Mouse (Mus musculus): ENCODE results near the gene Qdpr. TPM values are rescaled to one million over a fixed set of nuclear protein-coding genes. Genes with fewer than 3 reads are reported as not detected.

Gene Qdpr
- polyA plus RNA-seq, 1 experiment from 2014 or later: 126 TPM

DNA sequence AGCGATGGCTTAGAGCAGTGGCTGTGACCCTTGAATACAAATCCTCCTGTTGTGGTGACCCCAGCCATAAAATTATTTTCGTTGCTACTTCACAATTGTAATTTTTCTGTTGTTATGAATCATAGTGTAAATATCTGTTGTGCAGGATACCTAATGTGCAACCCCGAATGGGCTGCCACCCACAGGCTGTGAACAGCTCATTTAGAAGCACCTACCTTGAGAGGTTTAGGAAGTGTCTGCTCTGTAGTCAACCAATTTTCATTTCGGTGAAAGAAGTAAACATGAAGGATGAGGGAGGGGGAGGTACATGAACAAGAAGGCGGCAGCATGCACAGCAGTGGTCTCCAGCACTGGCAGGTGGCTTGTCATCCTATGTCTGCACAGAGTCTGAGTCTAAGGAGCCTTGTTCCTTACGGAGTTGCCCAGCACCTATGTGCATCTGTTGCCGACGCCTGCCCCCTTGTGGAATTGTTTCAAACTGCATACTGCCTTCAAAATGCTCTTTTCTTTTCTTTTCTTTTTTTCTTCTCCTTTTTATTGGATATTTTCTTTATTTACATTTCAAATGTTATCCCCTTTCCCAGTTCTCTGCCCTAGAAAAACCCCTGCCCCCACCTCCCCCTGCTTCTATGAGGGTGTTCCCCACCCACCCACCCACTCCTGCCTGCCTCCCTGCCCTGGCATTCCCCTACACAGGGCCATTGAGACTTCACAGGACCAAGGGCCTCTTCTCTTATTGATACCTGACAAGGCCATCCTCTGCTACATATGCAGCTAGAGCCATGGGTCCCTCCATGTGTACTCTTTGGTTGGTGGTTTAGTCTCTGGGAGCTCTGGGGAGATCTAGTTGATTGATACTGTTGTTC is 25.8 kb downstream of the Qdpr start:
- no peaks in the 10 kb centered on the region for H3K36me3 ChIP-seq
- no peaks in the 10 kb centered on the region for H3K27me3 ChIP-seq
- H3K9ac ChIP-seq: no peak overlapping the region
- no peak overlapping the region for H3K4me3 ChIP-seq (replicated peaks)
- no peak overlapping the region for H3K4me2 ChIP-seq (replicated peaks)
- H3K9me3 ChIP-seq (replicated peaks): no peaks in the 10 kb centered on the region
- no peak overlapping the region for H3K27ac ChIP-seq (replicated peaks)
- WGBS: 41% methylated on average over 8 of the region's 8 CpGs
- no peaks in the 10 kb centered on the region for H3K4me1 ChIP-seq
- ATAC-seq (ENCODE audit: insufficient number of reproducible peaks, low FRiP score, low TSS enrichment, low read depth): no peak

GRCm38 (mm10) chr5:45421881-45422844 is 27.9 kb downstream of the Qdpr start:
- H3K9me3 ChIP-seq (replicated peaks): no peaks in the 10 kb centered on the region
- H3K4me1 ChIP-seq: no peaks in the 10 kb centered on the region
- no peaks in the 10 kb centered on the region for H3K27me3 ChIP-seq
- no peak overlapping the region for H3K4me3 ChIP-seq (replicated peaks)
- ATAC-seq (ENCODE audit: insufficient number of reproducible peaks, low FRiP score, low TSS enrichment, low read depth): no peak
- 56% methylated on average over 12 of the region's 12 CpGs for WGBS
- H3K4me2 ChIP-seq (replicated peaks): no peak overlapping the region
- H3K9ac ChIP-seq: no peak overlapping the region
- no peaks in the 10 kb centered on the region for H3K36me3 ChIP-seq
- no peak overlapping the region for H3K27ac ChIP-seq (replicated peaks)

DNA sequence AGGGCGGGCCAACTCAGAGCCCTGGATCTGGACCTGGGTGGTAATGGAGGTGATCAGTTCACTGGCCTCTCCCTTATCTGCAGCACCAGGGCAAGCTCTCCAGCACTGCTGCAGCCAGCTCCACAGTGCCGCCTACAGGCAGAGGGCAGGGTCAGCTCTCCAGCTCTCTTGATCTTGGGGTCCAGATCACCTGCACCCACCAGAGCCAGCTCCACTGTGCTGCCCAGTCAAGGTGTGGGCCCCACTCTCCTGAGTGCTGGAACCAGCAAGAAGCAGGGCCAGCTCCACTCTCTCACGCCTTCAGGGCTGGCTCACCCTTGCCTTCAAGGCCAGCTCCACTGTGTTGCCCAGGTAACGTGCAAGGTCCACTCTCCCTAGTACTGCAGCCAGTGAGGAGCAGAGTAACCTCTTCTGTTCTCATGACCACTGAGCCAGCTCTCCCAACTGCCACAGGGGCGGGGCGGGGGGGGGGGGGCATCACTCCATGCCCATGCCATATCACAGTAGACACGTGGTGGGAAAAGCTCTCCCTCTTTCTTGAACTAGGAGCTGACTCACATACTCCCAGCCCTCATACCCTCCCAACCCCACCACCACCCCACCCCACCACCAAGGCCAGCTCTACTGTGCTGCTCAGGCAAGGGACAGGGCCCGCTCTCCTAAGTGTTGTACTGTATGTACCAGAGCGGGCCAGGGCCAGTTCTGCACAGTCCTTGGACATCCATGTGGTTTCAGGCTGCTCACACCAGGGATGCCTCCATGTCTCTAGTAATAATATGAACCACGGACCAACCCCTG is 30.0 kb downstream of the Qdpr start:
- no peak overlapping the region for H3K9ac ChIP-seq
- H3K4me2 ChIP-seq (replicated peaks): no peak overlapping the region
- H3K4me1 ChIP-seq: no peaks in the 10 kb centered on the region
- ATAC-seq (ENCODE audit: insufficient number of reproducible peaks, low FRiP score, low TSS enrichment, low read depth): no peak; the same call in 1 of the 2 replicates
- no peaks in the 10 kb centered on the region for H3K9me3 ChIP-seq (replicated peaks)
- H3K27me3 ChIP-seq: no peaks in the 10 kb centered on the region
- 74% methylated on average over 10 of the region's 10 CpGs for WGBS
- no peak overlapping the region for H3K27ac ChIP-seq (replicated peaks)
- H3K36me3 ChIP-seq: no peaks in the 10 kb centered on the region
- H3K4me3 ChIP-seq (replicated peaks): no peak overlapping the region

DNA sequence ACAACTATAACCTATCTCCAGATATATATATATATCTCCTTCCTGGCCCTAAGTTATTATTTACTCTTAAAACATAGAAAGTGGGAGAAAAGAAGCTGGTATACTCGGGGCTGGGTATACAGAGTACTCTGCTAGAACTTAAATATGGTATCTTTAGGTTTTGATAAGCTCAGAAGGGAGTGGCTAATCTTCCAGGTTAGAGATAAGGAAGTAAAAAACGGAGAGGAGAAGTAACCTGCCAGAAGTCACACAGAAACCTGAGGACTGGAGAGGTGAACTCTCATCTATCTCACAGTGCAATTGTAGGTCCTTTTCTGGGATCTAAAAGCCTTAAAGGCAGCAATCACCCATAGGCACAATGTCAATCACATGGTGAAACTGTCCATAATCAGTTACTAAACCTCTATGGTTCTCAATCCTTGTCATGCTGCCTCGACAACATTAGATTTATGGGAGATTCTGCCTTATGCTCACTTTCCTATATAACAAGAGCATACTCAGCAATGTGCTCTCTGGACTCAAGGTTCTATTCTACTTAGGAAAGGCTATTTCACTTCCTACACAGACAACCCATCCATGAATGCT is 32.1 kb downstream of the Qdpr start:
- Histone ChIP-seq H3K4me3 (replicated peaks) (no peak overlapping the region), H3K9me3 (replicated peaks) (no peaks in the 10 kb centered on the region), H3K4me1 (no peaks in the 10 kb centered on the region), H3K36me3 (no peaks in the 10 kb centered on the region), H3K27me3 (no peaks in the 10 kb centered on the region), H3K27ac (replicated peaks) (no peak overlapping the region), H3K4me2 (replicated peaks) (no peak overlapping the region), H3K9ac (no peak overlapping the region)
- ATAC-seq (ENCODE audit: insufficient number of reproducible peaks, low FRiP score, low TSS enrichment, low read depth): no peak
- 74% methylated on average over 3 of the region's 3 CpGs for WGBS

DNA sequence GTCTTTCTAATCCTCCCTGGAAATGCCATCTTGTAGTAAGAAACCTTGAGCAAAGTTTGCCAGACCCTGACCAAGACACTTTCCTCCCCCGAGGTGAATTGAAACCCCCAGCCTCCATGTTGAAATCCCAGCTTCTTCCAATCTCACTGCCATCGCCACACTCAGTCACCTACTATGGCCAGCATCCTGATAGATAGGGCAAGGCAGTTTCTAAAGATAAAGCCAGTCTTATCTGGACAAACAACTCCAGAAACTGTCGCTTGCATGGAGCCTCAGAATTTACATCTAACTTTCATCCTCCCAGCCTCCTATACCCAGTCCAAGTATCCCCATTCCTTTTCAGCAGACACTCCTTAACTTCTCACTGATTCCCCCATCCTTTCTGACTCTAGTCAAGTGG is 33.6 kb downstream of the Qdpr start:
- no peak overlapping the region for H3K27ac ChIP-seq (replicated peaks)
- no peaks in the 10 kb centered on the region for H3K36me3 ChIP-seq
- H3K9me3 ChIP-seq (replicated peaks): no peaks in the 10 kb centered on the region
- H3K9ac ChIP-seq: no peak overlapping the region
- no peak for ATAC-seq (ENCODE audit: insufficient number of reproducible peaks, low FRiP score, low TSS enrichment, low read depth)
- H3K4me3 ChIP-seq (replicated peaks): no peak overlapping the region
- H3K4me2 ChIP-seq (replicated peaks): no peak overlapping the region
- H3K27me3 ChIP-seq: no peaks in the 10 kb centered on the region
- H3K4me1 ChIP-seq: no peaks in the 10 kb centered on the region
- WGBS: 82% methylated on average over 3 of the region's 3 CpGs

DNA sequence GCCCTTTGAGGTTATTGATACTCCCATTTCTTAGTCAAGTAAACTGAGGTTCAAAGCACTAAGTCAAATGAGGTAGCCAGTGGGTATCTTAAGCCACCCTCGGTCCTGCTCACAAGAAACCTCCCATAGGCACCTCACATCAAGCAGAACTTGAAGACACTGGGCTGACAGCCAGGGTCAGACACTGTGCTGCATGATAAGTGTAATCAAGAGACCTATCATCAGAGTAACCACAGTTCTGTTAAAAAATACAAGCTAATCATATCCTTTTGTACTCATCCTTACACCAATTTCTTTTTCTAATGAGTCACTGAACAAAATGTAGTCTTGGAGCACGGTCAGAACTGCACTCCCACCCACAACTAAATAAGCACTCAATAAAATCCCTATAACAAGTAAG is 43.9 kb downstream of the Qdpr start:
- Histone ChIP-seq H3K27ac (replicated peaks) (no peak overlapping the region), H3K9ac (no peak overlapping the region), H3K27me3 (no peaks in the 10 kb centered on the region; the same call in 1 of the 2 replicates), H3K4me2 (replicated peaks) (no peak overlapping the region), H3K9me3 (replicated peaks) (no peaks in the 10 kb centered on the region), H3K4me1 (no peaks in the 10 kb centered on the region), H3K4me3 (replicated peaks) (no peak overlapping the region), H3K36me3 (no peaks in the 10 kb centered on the region)
- no peak for ATAC-seq (ENCODE audit: insufficient number of reproducible peaks, low FRiP score, low TSS enrichment, low read depth)
- WGBS: 72% methylated on average over 2 of the region's 2 CpGs

- Histone ChIP-seq H3K4me3 (replicated peaks) (no peak overlapping the region), H3K9ac (no peak overlapping the region), H3K4me1 (no peaks in the 10 kb centered on the region), H3K27ac (replicated peaks) (no peak overlapping the region), H3K9me3 (replicated peaks) (no peaks in the 10 kb centered on the region), H3K4me2 (replicated peaks) (0 out of 2 replicates have a peak overlapping the region, but pooled peaks have one; percentile 11), H3K27me3 (no peaks in the 10 kb centered on the region; the same call in 1 of the 2 replicates), H3K36me3 (no peaks in the 10 kb centered on the region)
- 10% methylated on average over 11 of the region's 11 CpGs for WGBS
- no peak for ATAC-seq (ENCODE audit: insufficient number of reproducible peaks, low FRiP score, low TSS enrichment, low read depth)
These were observed 47.4 kb downstream of the Qdpr start for GRCm38 (mm10) chr5:45402632-45403031.

DNA sequence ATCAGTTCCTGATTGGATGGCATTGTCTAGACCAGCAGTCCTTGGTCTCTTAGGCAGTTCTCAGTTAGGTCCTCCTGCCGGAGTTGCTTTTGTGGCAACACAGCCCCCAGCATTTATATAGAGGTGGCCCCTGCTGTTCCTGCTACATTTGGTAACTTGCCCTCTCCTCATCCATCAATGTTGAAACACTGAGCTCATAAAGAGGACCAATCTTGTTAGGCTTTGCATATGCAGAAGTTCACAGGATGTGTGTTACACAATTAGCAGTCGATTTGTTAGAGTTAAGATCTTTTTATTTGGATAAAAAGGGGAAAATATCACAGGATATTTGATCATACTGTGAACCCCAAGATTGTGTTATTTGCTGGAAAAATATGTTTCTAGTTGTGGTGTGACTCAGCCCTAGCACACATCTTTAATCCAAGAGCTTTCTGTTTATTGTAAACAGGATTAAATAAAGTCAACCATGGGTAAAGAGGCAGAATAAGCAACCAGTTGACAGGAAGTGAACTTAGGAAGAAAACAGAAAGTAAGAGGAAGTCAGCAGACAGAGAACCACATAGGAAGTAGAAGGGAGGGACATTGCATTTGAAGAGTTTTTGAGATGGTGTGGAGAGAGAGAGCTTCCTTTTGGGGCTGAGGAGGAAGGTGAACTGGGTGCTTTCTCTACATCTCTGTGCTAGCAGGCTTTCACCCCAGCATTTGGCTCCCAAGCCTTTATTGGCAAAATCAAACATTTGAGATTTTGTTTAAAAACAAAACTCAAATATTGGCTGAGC is 65.8 kb downstream of the Qdpr start:
- 84% methylated on average over 2 of the region's 2 CpGs for WGBS

More for the DNA sequence above, 65.8 kb downstream of the Qdpr start:
- Histone ChIP-seq H3K9ac (no peak overlapping the region), H3K4me2 (replicated peaks) (no peak overlapping the region), H3K4me1 (no peaks in the 10 kb centered on the region), H3K36me3 (no peaks in the 10 kb centered on the region), H3K27ac (replicated peaks) (no peak overlapping the region), H3K27me3 (no peaks in the 10 kb centered on the region), H3K4me3 (replicated peaks) (no peak overlapping the region), H3K9me3 (replicated peaks) (no peaks in the 10 kb centered on the region)
- ATAC-seq (ENCODE audit: insufficient number of reproducible peaks, low FRiP score, low TSS enrichment, low read depth): no peak

Measured in embryonic facial prominence, embryonic 15.5 days (tissue).